Mouse (Mus musculus): ENCODE measurements at regions not wholly inside any gene's neighbourhood (a gene's known extent, or its start where the extent isn't known, plus 50 kb on each side); places are given as distances from the start of the nearest gene placed in this dataset.

- Histone ChIP-seq H3K9me3 (replicated peaks; ENCODE audit: control insufficient read depth, insufficient read depth, low read length, poor library complexity, severe bottlenecking) (no peaks in the 10 kb centered on the region), H3K36me3 (ENCODE audit: control insufficient read depth, insufficient read depth, low read length, poor library complexity, severe bottlenecking) (no peaks in the 10 kb centered on the region), H3K9ac (ENCODE audit: low read depth, poor library complexity, severe bottlenecking) (no peak overlapping the region), H3K27me3 (ENCODE audit: control insufficient read depth, insufficient read depth, low read length, poor library complexity, severe bottlenecking) (no peaks in the 10 kb centered on the region), H3K4me3 (ENCODE audit: low read depth, low read length) (no peak overlapping the region), H3K4me1 (ENCODE audit: control insufficient read depth, insufficient read depth, low read length) (no peaks in the 10 kb centered on the region), H3K27ac (ENCODE audit: insufficient read depth, low read length) (no peak overlapping the region)
- TF ChIP-seq POLR2A (IDR thresholded peaks at IDR 0.05; ENCODE audit: insufficient read depth, low read length) (no peak), EP300 (IDR thresholded peaks at IDR 0.05; ENCODE audit: insufficient read depth, low read depth, low read length) (no peak), CTCF (IDR thresholded peaks at IDR 0.05; ENCODE audit: low read depth, low read length) (no peak)
Measured at GRCm38 (mm10) chr2:8562948-8563347, 1053.6 kb upstream of the Celf2 start.

GRCm38 (mm10) chr2:8546116-8546515, 1036.8 kb upstream of the Celf2 start:
- Histone ChIP-seq H3K4me3 (ENCODE audit: low read depth, low read length) (no peak overlapping the region), H3K27ac (ENCODE audit: insufficient read depth, low read length) (no peak overlapping the region), H3K4me1 (ENCODE audit: control insufficient read depth, insufficient read depth, low read length) (no peaks in the 10 kb centered on the region), H3K27me3 (ENCODE audit: control insufficient read depth, insufficient read depth, low read length, poor library complexity, severe bottlenecking) (no peaks in the 10 kb centered on the region), H3K9ac (ENCODE audit: low read depth, poor library complexity, severe bottlenecking) (no peak overlapping the region), H3K36me3 (ENCODE audit: control insufficient read depth, insufficient read depth, low read length, poor library complexity, severe bottlenecking) (no peaks in the 10 kb centered on the region), H3K9me3 (replicated peaks; ENCODE audit: control insufficient read depth, insufficient read depth, low read length, poor library complexity, severe bottlenecking) (no peaks in the 10 kb centered on the region)
- no peak for TF ChIP-seq CTCF (IDR thresholded peaks at IDR 0.05; ENCODE audit: low read depth, low read length)
- no peak for TF ChIP-seq POLR2A (IDR thresholded peaks at IDR 0.05; ENCODE audit: insufficient read depth, low read length)

- no peaks in the 10 kb centered on the region for H3K36me3 ChIP-seq (ENCODE audit: control insufficient read depth, insufficient read depth, low read length, poor library complexity, severe bottlenecking)
- no peak overlapping the region for H3K27ac ChIP-seq (ENCODE audit: insufficient read depth, low read length)
- H3K27me3 ChIP-seq (ENCODE audit: control insufficient read depth, insufficient read depth, low read length, poor library complexity, severe bottlenecking): no peaks in the 10 kb centered on the region
- H3K9ac ChIP-seq (ENCODE audit: low read depth, poor library complexity, severe bottlenecking): no peak overlapping the region
- no peak for TF ChIP-seq POLR2A (IDR thresholded peaks at IDR 0.05; ENCODE audit: insufficient read depth, low read length)
- TF ChIP-seq CTCF (IDR thresholded peaks at IDR 0.05; ENCODE audit: low read depth, low read length): no peak
- TF ChIP-seq EP300 (IDR thresholded peaks at IDR 0.05; ENCODE audit: insufficient read depth, low read depth, low read length): no peak
- H3K9me3 ChIP-seq (replicated peaks; ENCODE audit: control insufficient read depth, insufficient read depth, low read length, poor library complexity, severe bottlenecking): no peaks in the 10 kb centered on the region
- H3K4me3 ChIP-seq (ENCODE audit: low read depth, low read length): no peak overlapping the region
- H3K4me1 ChIP-seq (ENCODE audit: control insufficient read depth, insufficient read depth, low read length): no peaks in the 10 kb centered on the region
Measured at GRCm38 (mm10) chr2:8536842-8537241, 1027.5 kb upstream of the Celf2 start.

- peak overlapping the region; percentile 76 for H3K27ac ChIP-seq (ENCODE audit: insufficient read depth, low read length)
- no peak for TF ChIP-seq CTCF (IDR thresholded peaks at IDR 0.05; ENCODE audit: low read depth, low read length)
- TF ChIP-seq POLR2A (IDR thresholded peaks at IDR 0.05; ENCODE audit: insufficient read depth, low read length): no peak
- peak; percentile 83 for TF ChIP-seq EP300 (IDR thresholded peaks at IDR 0.05; ENCODE audit: insufficient read depth, low read depth, low read length)
- H3K9me3 ChIP-seq (replicated peaks; ENCODE audit: control insufficient read depth, insufficient read depth, low read length, poor library complexity, severe bottlenecking): no peaks in the 10 kb centered on the region
- H3K36me3 ChIP-seq (ENCODE audit: control insufficient read depth, insufficient read depth, low read length, poor library complexity, severe bottlenecking): no peaks in the 10 kb centered on the region
- H3K4me1 ChIP-seq (ENCODE audit: control insufficient read depth, insufficient read depth, low read length): no peaks in the 10 kb centered on the region
- H3K27me3 ChIP-seq (ENCODE audit: control insufficient read depth, insufficient read depth, low read length, poor library complexity, severe bottlenecking): no peaks in the 10 kb centered on the region
- H3K9ac ChIP-seq (ENCODE audit: low read depth, poor library complexity, severe bottlenecking): no peak overlapping the region
- H3K4me3 ChIP-seq (ENCODE audit: low read depth, low read length): no peak overlapping the region
Measured at GRCm38 (mm10) chr2:8498466-8498865, 989.1 kb upstream of the Celf2 start.

GRCm38 (mm10) chr2:8477827-8478528, 968.6 kb upstream of the Celf2 start:
- H3K9me3 ChIP-seq (replicated peaks; ENCODE audit: control insufficient read depth, insufficient read depth, low read length, poor library complexity, severe bottlenecking): no peaks in the 10 kb centered on the region
- no peak overlapping the region for H3K27ac ChIP-seq (ENCODE audit: insufficient read depth, low read length)
- TF ChIP-seq POLR2A (IDR thresholded peaks at IDR 0.05; ENCODE audit: insufficient read depth, low read length) (no peak), CTCF (IDR thresholded peaks at IDR 0.05; ENCODE audit: low read depth, low read length) (no peak), EP300 (IDR thresholded peaks at IDR 0.05; ENCODE audit: insufficient read depth, low read depth, low read length) (no peak)
- no peak overlapping the region for H3K9ac ChIP-seq (ENCODE audit: low read depth, poor library complexity, severe bottlenecking)
- H3K4me3 ChIP-seq (ENCODE audit: low read depth, low read length): no peak overlapping the region
- H3K36me3 ChIP-seq (ENCODE audit: control insufficient read depth, insufficient read depth, low read length, poor library complexity, severe bottlenecking): no peaks in the 10 kb centered on the region
- H3K4me1 ChIP-seq (ENCODE audit: control insufficient read depth, insufficient read depth, low read length): no peaks in the 10 kb centered on the region
- no peaks in the 10 kb centered on the region for H3K27me3 ChIP-seq (ENCODE audit: control insufficient read depth, insufficient read depth, low read length, poor library complexity, severe bottlenecking)

GRCm38 (mm10) chr2:8470546-8470945, 961.2 kb upstream of the Celf2 start:
- Histone ChIP-seq H3K4me1 (ENCODE audit: control insufficient read depth, insufficient read depth, low read length) (no peaks in the 10 kb centered on the region), H3K27ac (ENCODE audit: insufficient read depth, low read length) (no peak overlapping the region), H3K36me3 (ENCODE audit: control insufficient read depth, insufficient read depth, low read length, poor library complexity, severe bottlenecking) (no peaks in the 10 kb centered on the region), H3K9ac (ENCODE audit: low read depth, poor library complexity, severe bottlenecking) (no peak overlapping the region), H3K27me3 (ENCODE audit: control insufficient read depth, insufficient read depth, low read length, poor library complexity, severe bottlenecking) (no peaks in the 10 kb centered on the region), H3K4me3 (ENCODE audit: low read depth, low read length) (no peak overlapping the region), H3K9me3 (replicated peaks; ENCODE audit: control insufficient read depth, insufficient read depth, low read length, poor library complexity, severe bottlenecking) (no peaks in the 10 kb centered on the region)
- TF ChIP-seq CTCF (IDR thresholded peaks at IDR 0.05; ENCODE audit: low read depth, low read length) (no peak), POLR2A (IDR thresholded peaks at IDR 0.05; ENCODE audit: insufficient read depth, low read length) (no peak), EP300 (IDR thresholded peaks at IDR 0.05; ENCODE audit: insufficient read depth, low read depth, low read length) (no peak)
